Mouse (Mus musculus) kidney, postnatal 25 days (tissue): ENCODE measurements around the gene Izumo3.
"Not testable (repeated sequence)": the region's sequence is repeated elsewhere in the genome, so short reads cannot be mapped to it uniquely, and the experiment has no call there.

Experiments used
- DNase-seq, 2 experiments: peaks; one replicate each; pipeline ENCODE4 v3.0.0; 2021; ENCODE audit warnings: mixed read lengths in 2 of 2

Gene Izumo3

GRCm38 (mm10) chr4:92147134-92147533 lies at the start of gene Izumo3:
Gene Izumo3, minus strand, starts transcription at chr4:92147234.
- DNase-seq = no peak

- DNase-seq = not testable (repeated sequence)
Measured at GRCm38 (mm10) chr4:92191649-92192048, 44.6 kb upstream of the Izumo3 start, which contains the start of gene Gm12666. Gene Gm12666, minus strand, starts transcription at chr4:92191749.

- no peak for DNase-seq
Measured at GRCm38 (mm10) chr4:92152646-92153045, 5.6 kb upstream of the Izumo3 start.

GRCm38 (mm10) chr4:92111390-92111988 lies 35.5 kb downstream of the Izumo3 start:
- DNase-seq = no peak

GRCm38 (mm10) chr4:92097386-92097785 lies 49.6 kb downstream of the Izumo3 start:
- DNase-seq = no peak

GRCm38 (mm10) chr4:92095951-92096350 lies 51.1 kb downstream of the Izumo3 start:
- DNase-seq = no peak
